13 mouse cellular contexts compared by ENCODE assay signal in the genomic region with DNA sequence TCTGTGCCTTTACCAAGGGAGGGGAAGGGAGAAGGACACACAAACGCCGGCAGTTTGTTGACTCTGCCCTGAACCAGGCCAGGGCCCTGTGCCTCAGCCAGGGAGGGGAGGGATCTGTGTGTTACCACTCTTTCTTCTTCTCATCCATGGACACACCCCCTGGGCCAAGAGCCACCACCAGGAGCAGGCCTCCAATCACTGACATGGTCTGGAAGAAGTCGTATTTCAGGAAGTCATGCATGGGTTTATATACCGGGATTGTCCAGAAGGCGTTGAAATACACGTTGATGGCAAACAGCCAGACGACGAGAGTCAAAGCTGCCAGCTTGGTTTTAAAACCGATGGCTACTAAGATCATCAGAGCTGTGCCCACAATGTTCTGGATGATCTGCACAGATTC. TPM values are rescaled to one million over a fixed set of nuclear protein-coding genes. Genes with fewer than 3 reads are reported as not detected.
DNase-seq lines count a peak whose midpoint lies in the region; ATAC-seq and TF ChIP-seq lines count a peak whose summit lies in the region.
"Had no signal": no experiment of that assay in that cellular context is flagged by ENCODE, and none has a peak within 500 bp of the region (broad histone marks: within the 10 kb centered on the region; RNA-seq: fewer than 3 reads in every experiment).

No protein-coding gene starts in this region.

- H3K4me3 ChIP-seq in intestine, postnatal 0 days (ENCODE audit: low read depth, low read length) = no peak overlapping the region
- no peak overlapping the region for H3K4me3 ChIP-seq in intestine, embryonic 15.5 days (replicated peaks)
- no peak overlapping the region for H3K4me3 ChIP-seq in lung, postnatal 0 days (ENCODE audit: low read depth, low read length)
- H3K4me3 ChIP-seq in stomach, embryonic 16.5 days (replicated peaks; ENCODE audit: low read length) = no peak overlapping the region
- H3K4me3 ChIP-seq: embryonic facial prominence, embryonic 10.5 days; limb, embryonic 13.5 days; midbrain, embryonic 15.5 days had no signal

- peak overlapping the region; percentile 84; the same call in 1 of the 2 replicates for H3K27ac ChIP-seq in intestine, postnatal 0 days (ENCODE audit: low read depth, low read length)
- H3K27ac ChIP-seq in intestine, embryonic 15.5 days = no peak overlapping the region
- H3K27ac ChIP-seq in lung, postnatal 0 days (ENCODE audit: low read length) = no peak overlapping the region
- H3K27ac ChIP-seq in stomach, embryonic 16.5 days (ENCODE audit: low read length) = no peak overlapping the region
- H3K27ac ChIP-seq: embryonic facial prominence, embryonic 10.5 days; limb, embryonic 13.5 days; midbrain, embryonic 15.5 days had no signal

- no peak for TF ChIP-seq EP300 in lung, postnatal 0 days (IDR thresholded peaks at IDR 0.05)

- TF ChIP-seq CTCF in intestine, postnatal 0 days (IDR thresholded peaks at IDR 0.05; ENCODE audit: low read depth) = no peak
- no peak for TF ChIP-seq CTCF in lung, postnatal 0 days (IDR thresholded peaks at IDR 0.05)

- peaks cover 95% of the 10 kb centered on the region for H3K36me3 ChIP-seq in intestine, postnatal 0 days (ENCODE audit: control insufficient read depth, insufficient read depth)
- H3K36me3 ChIP-seq in intestine, embryonic 15.5 days = peaks cover 72% of the 10 kb centered on the region
- H3K36me3 ChIP-seq in lung, postnatal 0 days (ENCODE audit: insufficient read depth, low read length) = peaks cover 68% of the 10 kb centered on the region
- peaks cover 48% of the 10 kb centered on the region for H3K36me3 ChIP-seq in stomach, embryonic 16.5 days (ENCODE audit: control insufficient read depth, insufficient read depth, low read length)

- H3K4me2 ChIP-seq in intestine, postnatal 0 days (replicated peaks; ENCODE audit: low read depth) = no peak overlapping the region
- H3K4me2 ChIP-seq in intestine, embryonic 15.5 days (replicated peaks) = no peak overlapping the region
- H3K4me2 ChIP-seq in lung, postnatal 0 days (replicated peaks; ENCODE audit: low read depth, low read length) = no peak overlapping the region
- H3K4me2 ChIP-seq in stomach, embryonic 16.5 days (ENCODE audit: low read depth, low read length) = no peak overlapping the region
- H3K4me2 ChIP-seq: limb, embryonic 13.5 days; midbrain, embryonic 15.5 days had no signal

- H3K4me1 ChIP-seq in intestine, postnatal 0 days (replicated peaks; ENCODE audit: control insufficient read depth, insufficient read depth, low read length) = peaks cover 7% of the 10 kb centered on the region
- H3K4me1 ChIP-seq in intestine, embryonic 15.5 days (replicated peaks) = peaks cover 14% of the 10 kb centered on the region
- peaks cover 7% of the 10 kb centered on the region; the same call in 1 of the 2 replicates for H3K4me1 ChIP-seq in lung, postnatal 0 days (ENCODE audit: insufficient read depth, low read depth, low read length)
- peaks cover 10% of the 10 kb centered on the region for H3K4me1 ChIP-seq in stomach, embryonic 16.5 days (ENCODE audit: control insufficient read depth, insufficient read depth, low read length)

- DNase-seq in adrenal gland, adult (ENCODE audit: inconsistent age in 2 of 2, low spot score in 1 of 2) = peak; percentile 75 to 86
- no peak for DNase-seq in adrenal gland, postnatal 4 days (ENCODE audit: low spot score in 2 of 2)
- peak; percentile 28 for DNase-seq in lung, postnatal 0 days (ENCODE audit: low spot score)
- no peak for DNase-seq in lung, postnatal 14 days
- no peak for DNase-seq in left cerebral cortex, adult 9 months (ENCODE audit: low spot score in 2 of 2)
- DNase-seq: cerebellum, postnatal 14 days had no signal

- 49% methylated on average over 9 of the region's 9 CpGs for WGBS in intestine, postnatal 0 days
- WGBS in intestine, embryonic 15.5 days = 68% methylated on average over 9 of the region's 9 CpGs
- 43% methylated on average over 9 of the region's 9 CpGs for WGBS in lung, postnatal 0 days
- 53% methylated on average over 9 of the region's 9 CpGs for WGBS in stomach, embryonic 16.5 days

- H3K9ac ChIP-seq in intestine, postnatal 0 days (ENCODE audit: low read depth, low read length) = no peak overlapping the region
- no peak overlapping the region for H3K9ac ChIP-seq in intestine, embryonic 15.5 days
- no peak overlapping the region for H3K9ac ChIP-seq in lung, postnatal 0 days (replicated peaks; ENCODE audit: low read depth)
- no peak overlapping the region for H3K9ac ChIP-seq in stomach, embryonic 16.5 days (ENCODE audit: low read length)
- H3K9ac ChIP-seq: limb, embryonic 13.5 days; midbrain, embryonic 15.5 days had no signal

- H3K9me3 ChIP-seq in intestine, postnatal 0 days (ENCODE audit: control insufficient read depth) = no peaks in the 10 kb centered on the region
- no peaks in the 10 kb centered on the region for H3K9me3 ChIP-seq in intestine, embryonic 15.5 days
- H3K9me3 ChIP-seq in lung, postnatal 0 days (ENCODE audit: low read length) = no peaks in the 10 kb centered on the region
- H3K9me3 ChIP-seq in stomach, embryonic 16.5 days (replicated peaks; ENCODE audit: control insufficient read depth, low read length) = no peaks in the 10 kb centered on the region
- H3K9me3 ChIP-seq: embryonic facial prominence, embryonic 10.5 days; limb, embryonic 13.5 days; midbrain, embryonic 15.5 days had no signal

- ATAC-seq in intestine, postnatal 0 days = 0 out of 2 replicates have a peak, but pooled peaks have one; percentile 11
- ATAC-seq in intestine, embryonic 15.5 days = no peak
- ATAC-seq in lung, postnatal 0 days = peak; percentile 40; the same call in 1 of the 2 replicates
- peak; percentile 53; the same call in 1 of the 2 replicates for ATAC-seq in stomach, embryonic 16.5 days (ENCODE audit: insufficient read depth, low FRiP score)
- ATAC-seq: inflammation-experienced regulatory T-cells, adult 6 months; midbrain, embryonic 15.5 days had no signal

- H3K27me3 ChIP-seq in intestine, postnatal 0 days (replicated peaks; ENCODE audit: control insufficient read depth, insufficient read depth, low read length) = no peaks in the 10 kb centered on the region
- no peaks in the 10 kb centered on the region for H3K27me3 ChIP-seq in intestine, embryonic 15.5 days (replicated peaks)
- no peaks in the 10 kb centered on the region for H3K27me3 ChIP-seq in lung, postnatal 0 days (replicated peaks; ENCODE audit: insufficient read depth, low read length)
- no peaks in the 10 kb centered on the region for H3K27me3 ChIP-seq in stomach, embryonic 16.5 days (ENCODE audit: control insufficient read depth, insufficient read depth, low read length)
- H3K27me3 ChIP-seq: limb, embryonic 13.5 days; midbrain, embryonic 15.5 days had no signal

RNA-seq across cellular contexts. Expression of a gene that starts 5.5 kb away (rescaled TPM):
- 100 to 1,000 TPM in 1 of 2 experiments, 10 to 100 TPM in 1; 90.9 to 103 TPM for total RNA-seq in adrenal gland, postnatal 4 days (2021)
- 59.8 and 65.3 TPM in 2 replicates for polyA plus RNA-seq in intestine, postnatal 0 days (2015; fragmentation: Nextera tagmentation; extraction: Ambion mirVana)
- polyA plus RNA-seq in intestine, embryonic 15.5 days (2015; fragmentation: Nextera tagmentation; extraction: Ambion mirVana) = 68.7 and 69.3 TPM in 2 replicates
- 59.6 and 59.7 TPM in 2 replicates for polyA plus RNA-seq in lung, postnatal 0 days (2015; fragmentation: Nextera tagmentation; extraction: Ambion mirVana)
- 59.9 and 61.8 TPM in 2 replicates for polyA plus RNA-seq in stomach, embryonic 16.5 days (2015; fragmentation: Nextera tagmentation; extraction: Ambion mirVana)

RNA-seq across cellular contexts. Expression of a gene that starts 5.6 kb away (rescaled TPM):
- 10 to 100 TPM; 42.6 to 43.6 TPM for total RNA-seq in adrenal gland, postnatal 4 days (2021)
- 33.2 and 33.5 TPM in 2 replicates for polyA plus RNA-seq in intestine, postnatal 0 days (2015; fragmentation: Nextera tagmentation; extraction: Ambion mirVana)
- 41.6 and 42.9 TPM in 2 replicates for polyA plus RNA-seq in intestine, embryonic 15.5 days (2015; fragmentation: Nextera tagmentation; extraction: Ambion mirVana)
- 23.0 and 23.8 TPM in 2 replicates for polyA plus RNA-seq in lung, postnatal 0 days (2015; fragmentation: Nextera tagmentation; extraction: Ambion mirVana)
- polyA plus RNA-seq in stomach, embryonic 16.5 days (2015; fragmentation: Nextera tagmentation; extraction: Ambion mirVana) = 39.9 and 40.7 TPM in 2 replicates

RNA-seq across cellular contexts. Expression of a gene that starts 11.2 kb away (rescaled TPM):
- 100 to 1,000 TPM; 585 to 598 TPM for total RNA-seq in adrenal gland, postnatal 4 days (2021)
- 407 and 410 TPM in 2 replicates for polyA plus RNA-seq in intestine, postnatal 0 days (2015; fragmentation: Nextera tagmentation; extraction: Ambion mirVana)
- 631 and 647 TPM in 2 replicates for polyA plus RNA-seq in intestine, embryonic 15.5 days (2015; fragmentation: Nextera tagmentation; extraction: Ambion mirVana)
- polyA plus RNA-seq in lung, postnatal 0 days (2015; fragmentation: Nextera tagmentation; extraction: Ambion mirVana) = 380 and 417 TPM in 2 replicates
- 458 and 551 TPM in 2 replicates for polyA plus RNA-seq in stomach, embryonic 16.5 days (2015; fragmentation: Nextera tagmentation; extraction: Ambion mirVana)

RNA-seq across cellular contexts. Expression of a gene that starts 11.3 kb away (rescaled TPM):
- total RNA-seq in adrenal gland, postnatal 4 days (2021) = 10 to 100 TPM; 61.2 to 65.8 TPM
- polyA plus RNA-seq in intestine, postnatal 0 days (2015; fragmentation: Nextera tagmentation; extraction: Ambion mirVana) = 19.8 and 20.2 TPM in 2 replicates
- polyA plus RNA-seq in intestine, embryonic 15.5 days (2015; fragmentation: Nextera tagmentation; extraction: Ambion mirVana) = 39.0 and 40.6 TPM in 2 replicates
- polyA plus RNA-seq in lung, postnatal 0 days (2015; fragmentation: Nextera tagmentation; extraction: Ambion mirVana) = 32.6 and 33.8 TPM in 2 replicates
- polyA plus RNA-seq in stomach, embryonic 16.5 days (2015; fragmentation: Nextera tagmentation; extraction: Ambion mirVana) = 43.0 and 46.6 TPM in 2 replicates

RNA-seq across cellular contexts. Expression of a gene that starts 11.9 kb away (rescaled TPM):
- total RNA-seq in adrenal gland, postnatal 4 days (2021) = 100 to 1,000 TPM; 151 to 163 TPM
- 379 TPM in 2 replicates for polyA plus RNA-seq in intestine, postnatal 0 days (2015; fragmentation: Nextera tagmentation; extraction: Ambion mirVana)
- 241 and 252 TPM in 2 replicates for polyA plus RNA-seq in intestine, embryonic 15.5 days (2015; fragmentation: Nextera tagmentation; extraction: Ambion mirVana)
- polyA plus RNA-seq in lung, postnatal 0 days (2015; fragmentation: Nextera tagmentation; extraction: Ambion mirVana) = 167 and 171 TPM in 2 replicates
- polyA plus RNA-seq in stomach, embryonic 16.5 days (2015; fragmentation: Nextera tagmentation; extraction: Ambion mirVana) = 245 and 251 TPM in 2 replicates

Comparison
In these comparisons a context has a peak if more than half of its experiments do, and no peak if none do; other contexts are left out.
1. DNase-seq: peak in adrenal gland, adult (2 of 2) and lung, postnatal 0 days (single experiment); none in adrenal gland, postnatal 4 days (0 of 2), lung, postnatal 14 days (single experiment) and left cerebral cortex, adult 9 months (0 of 2).